Mouse (Mus musculus): Measurements from ENCODE around the gene Rnf167. TPM values are rescaled to one million over a fixed set of nuclear protein-coding genes. Genes with fewer than 3 reads are reported as not detected.
A peak's percentile ranks its signal among the peaks of the same experiment; 100 is the strongest.

Gene Rnf167
- total RNA-seq, 2 experiments from 2014 or later, result 52.5 to 57.9 TPM

DNA sequence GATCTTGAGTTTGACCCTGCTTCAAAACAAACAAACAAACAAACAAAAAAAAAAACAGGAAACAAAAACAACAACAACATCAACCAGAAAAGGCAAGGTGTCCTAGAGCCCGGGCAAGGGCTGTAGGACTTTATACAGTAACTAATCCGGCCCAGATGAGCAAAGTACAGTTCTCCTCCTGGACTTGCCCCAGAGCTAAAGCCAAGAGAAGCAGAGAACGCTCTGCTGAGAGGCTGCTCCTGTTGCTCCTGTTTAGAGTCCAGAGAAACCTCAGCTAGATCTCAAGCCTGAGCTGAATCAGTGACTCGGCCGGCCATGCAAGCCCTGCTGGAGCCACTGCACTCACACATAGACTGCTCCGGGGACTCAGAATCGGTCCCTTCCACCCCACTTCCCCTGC, 16.9 kb upstream of the Rnf167 start:
- DNase-seq, result no peak
- intact Hi-C loops (cut with DNase I), result no loop called here

DNA sequence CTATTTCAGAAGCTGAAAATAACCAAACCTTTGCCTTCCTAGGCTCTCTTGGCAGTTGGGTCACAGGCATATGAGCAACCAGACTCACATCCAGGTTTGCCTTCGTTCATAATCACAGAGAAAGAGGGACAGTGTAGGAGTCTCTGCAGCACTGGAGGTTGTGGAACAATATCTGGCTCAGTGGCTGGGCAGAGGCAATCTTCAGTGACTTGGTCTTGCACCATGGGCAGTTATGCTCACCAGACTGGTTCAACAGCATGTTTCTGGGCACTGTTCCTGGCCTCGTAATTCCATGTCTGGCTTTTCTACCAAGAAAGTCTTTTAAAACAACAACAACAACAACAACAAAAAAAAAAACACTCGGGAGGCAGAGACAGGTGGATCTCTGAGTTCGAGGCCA, 11.4 kb upstream of the Rnf167 start:
- DNase-seq, result no peak
- intact Hi-C loops (cut with DNase I), result no loop called here

DNA sequence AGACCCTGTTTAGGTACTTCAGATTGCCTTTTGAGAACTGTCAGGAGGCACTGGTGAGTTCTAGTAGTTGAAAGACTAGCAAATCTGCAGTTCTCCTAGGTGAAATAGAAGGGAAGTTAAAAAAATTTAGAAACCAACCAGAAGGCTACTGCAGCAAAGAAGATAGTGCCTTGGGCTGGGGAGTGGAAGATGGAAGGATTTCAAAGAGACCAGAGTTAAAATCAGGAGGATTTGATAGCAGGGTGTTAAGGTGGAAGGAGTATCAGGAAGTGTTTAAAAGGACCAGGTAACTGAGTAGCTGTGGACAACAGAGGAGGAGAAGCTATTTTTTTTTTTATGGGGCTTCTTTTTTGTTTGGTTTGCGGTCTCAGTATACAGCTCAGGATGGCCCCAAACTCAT, 9.3 kb upstream of the Rnf167 start:
- DNase-seq, result no peak
- intact Hi-C loops (cut with DNase I), result no loop called here

DNA sequence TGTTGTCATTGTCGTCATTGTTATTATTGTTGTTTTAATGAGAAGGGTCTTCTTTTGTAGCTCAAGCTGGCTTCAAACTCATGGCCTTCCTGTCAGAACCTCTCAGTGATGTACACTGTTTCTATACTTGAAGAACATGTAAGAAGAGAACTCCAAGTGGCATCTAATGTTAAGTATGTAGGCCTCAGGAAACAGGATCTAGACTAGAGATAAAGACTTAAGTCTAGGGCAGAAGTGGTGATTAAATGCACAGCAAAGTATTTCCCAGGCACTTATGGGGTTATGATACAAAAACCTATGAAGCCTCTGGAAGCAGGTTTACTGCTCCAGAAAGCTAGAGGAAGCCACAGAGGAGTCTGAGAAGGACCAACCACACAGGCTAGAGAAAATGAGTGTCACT, 8.7 kb upstream of the Rnf167 start:
- intact Hi-C loops (cut with DNase I), result no loop called here
- DNase-seq, result no peak

DNA sequence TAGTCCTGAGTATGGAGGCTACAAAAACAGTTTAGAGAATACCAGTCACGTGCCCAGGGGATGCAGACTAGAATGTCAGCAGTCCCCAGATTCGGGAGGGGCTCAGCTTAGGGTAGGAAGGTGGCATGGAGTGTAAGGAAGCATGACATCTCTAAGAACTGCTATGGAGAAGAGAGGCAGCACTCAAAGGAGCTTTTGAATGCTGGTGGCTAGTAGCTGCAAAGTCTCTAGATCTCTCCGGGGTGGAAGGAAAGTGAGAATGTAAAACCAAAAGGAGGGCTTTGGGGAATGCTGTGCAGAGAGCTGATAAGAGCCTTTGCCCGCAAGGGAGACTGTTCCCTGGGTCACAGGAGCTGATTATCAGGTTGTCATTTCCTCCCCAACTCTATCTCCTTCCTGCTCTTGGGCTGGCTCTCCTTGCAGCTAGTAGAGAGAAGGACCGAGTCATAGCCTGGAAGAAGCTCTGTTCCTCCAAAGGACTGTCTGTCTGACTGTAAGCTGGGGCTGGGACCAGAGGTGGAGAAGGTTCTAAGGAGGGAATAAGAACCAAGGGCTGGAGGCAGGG, 8.2 kb upstream of the Rnf167 start, which contains the start of gene Gp1ba:
TSS of gene Gp1ba (plus strand) at position 409 of the 565 bp plus-strand sequence.
- no peak for DNase-seq
- intact Hi-C loops (cut with DNase I), result no loop called here

DNA sequence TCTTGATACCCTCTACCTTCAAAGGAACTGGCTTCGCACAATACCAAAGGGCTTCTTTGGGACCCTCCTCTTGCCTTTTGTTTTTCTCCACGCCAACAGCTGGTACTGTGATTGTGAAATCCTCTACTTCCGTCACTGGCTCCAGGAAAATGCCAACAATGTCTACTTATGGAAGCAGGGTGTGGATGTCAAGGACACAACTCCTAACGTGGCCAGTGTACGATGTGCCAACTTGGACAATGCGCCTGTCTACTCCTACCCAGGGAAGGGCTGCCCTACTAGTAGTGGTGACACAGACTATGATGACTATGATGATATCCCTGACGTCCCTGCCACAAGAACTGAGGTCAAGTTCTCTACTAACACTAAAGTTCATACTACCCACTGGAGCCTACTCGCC, 7.1 kb upstream of the Rnf167 start:
- no peak for DNase-seq
- intact Hi-C loops (cut with DNase I), result loop anchor here (10.0 kb wide), 1 partner anchor 405 kb away; the partner anchor contains the start of genes 0610010K14Rik, Gm21988 and Rnasek

DNA sequence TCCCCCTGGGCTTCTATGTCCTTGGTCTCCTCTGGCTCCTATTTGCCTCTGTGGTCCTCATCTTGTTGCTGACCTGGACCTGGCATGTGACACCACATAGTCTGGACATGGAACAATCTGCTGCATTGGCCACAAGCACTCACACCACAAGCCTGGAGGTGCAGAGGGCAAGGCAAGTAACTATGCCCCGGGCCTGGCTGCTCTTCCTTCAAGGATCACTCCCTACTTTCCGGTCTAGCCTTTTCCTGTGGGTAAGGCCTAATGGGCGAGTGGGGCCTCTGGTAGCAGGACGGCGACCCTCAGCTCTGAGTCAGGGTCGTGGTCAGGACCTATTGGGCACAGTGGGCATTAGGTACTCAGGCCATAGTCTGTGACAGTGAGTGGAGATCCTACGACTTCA, 5.8 kb upstream of the Rnf167 start:
- no peak for DNase-seq
- intact Hi-C loops (cut with DNase I), result loop anchor here (10.0 kb wide), 1 partner anchor 406 kb away; the partner anchor contains the start of genes 0610010K14Rik, Gm21988 and Rnasek

DNA sequence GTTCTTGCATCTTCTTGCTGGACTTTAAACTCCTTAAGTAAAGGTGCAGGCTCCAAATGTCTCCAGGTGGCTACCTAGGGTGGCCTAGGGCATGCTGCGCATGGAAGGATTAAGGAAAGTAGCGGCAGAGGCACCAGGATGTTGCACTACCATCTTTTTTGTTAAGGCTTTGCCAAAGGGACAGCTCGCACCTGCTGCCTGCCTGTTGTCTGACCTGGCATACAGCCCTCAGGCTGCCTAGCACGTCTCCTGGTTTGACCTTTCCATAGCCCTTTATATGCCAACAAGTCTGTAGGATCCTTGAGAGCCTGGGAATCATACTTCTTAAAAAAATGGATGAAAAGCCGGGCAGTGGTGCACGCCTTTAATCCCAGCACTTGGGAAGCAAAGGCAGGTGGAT, 4.0 kb upstream of the Rnf167 start:
- DNase-seq, result no peak
- intact Hi-C loops (cut with DNase I), result loop anchor here (10.0 kb wide), 1 partner anchor 408 kb away; the partner anchor contains the start of genes 0610010K14Rik, Gm21988 and Rnasek

DNA sequence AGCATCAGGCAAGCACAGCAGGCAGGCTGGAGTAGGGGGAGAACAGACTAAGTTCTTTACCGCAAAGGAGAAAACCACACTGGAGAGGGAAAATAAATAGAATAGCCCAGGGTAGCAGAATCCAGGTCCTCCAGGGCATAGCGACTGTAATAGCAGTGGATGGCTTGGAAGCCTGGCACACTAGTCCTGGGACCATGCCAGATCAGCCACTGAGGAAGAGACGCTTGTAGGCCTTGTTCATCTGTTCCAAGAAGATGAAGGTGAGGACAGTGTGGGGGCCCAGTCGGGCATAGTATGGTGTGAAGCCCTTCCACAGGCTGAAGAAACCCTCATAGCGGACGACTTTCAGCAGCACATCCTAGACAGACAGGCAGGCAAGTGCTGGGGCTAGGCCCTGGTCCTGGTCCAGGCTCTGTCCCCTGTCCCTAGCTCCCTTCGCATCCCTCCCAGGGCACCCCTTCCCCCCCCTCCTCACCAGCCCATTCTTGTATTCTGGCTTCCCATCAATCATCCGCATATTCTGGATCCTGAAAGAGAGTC, 2.4 kb upstream of the Rnf167 start:
- intact Hi-C loops (cut with DNase I), result loop anchor here (10.0 kb wide), 1 partner anchor 410 kb away; the partner anchor contains the start of genes 0610010K14Rik, Gm21988 and Rnasek
- DNase-seq, result no peak

DNA sequence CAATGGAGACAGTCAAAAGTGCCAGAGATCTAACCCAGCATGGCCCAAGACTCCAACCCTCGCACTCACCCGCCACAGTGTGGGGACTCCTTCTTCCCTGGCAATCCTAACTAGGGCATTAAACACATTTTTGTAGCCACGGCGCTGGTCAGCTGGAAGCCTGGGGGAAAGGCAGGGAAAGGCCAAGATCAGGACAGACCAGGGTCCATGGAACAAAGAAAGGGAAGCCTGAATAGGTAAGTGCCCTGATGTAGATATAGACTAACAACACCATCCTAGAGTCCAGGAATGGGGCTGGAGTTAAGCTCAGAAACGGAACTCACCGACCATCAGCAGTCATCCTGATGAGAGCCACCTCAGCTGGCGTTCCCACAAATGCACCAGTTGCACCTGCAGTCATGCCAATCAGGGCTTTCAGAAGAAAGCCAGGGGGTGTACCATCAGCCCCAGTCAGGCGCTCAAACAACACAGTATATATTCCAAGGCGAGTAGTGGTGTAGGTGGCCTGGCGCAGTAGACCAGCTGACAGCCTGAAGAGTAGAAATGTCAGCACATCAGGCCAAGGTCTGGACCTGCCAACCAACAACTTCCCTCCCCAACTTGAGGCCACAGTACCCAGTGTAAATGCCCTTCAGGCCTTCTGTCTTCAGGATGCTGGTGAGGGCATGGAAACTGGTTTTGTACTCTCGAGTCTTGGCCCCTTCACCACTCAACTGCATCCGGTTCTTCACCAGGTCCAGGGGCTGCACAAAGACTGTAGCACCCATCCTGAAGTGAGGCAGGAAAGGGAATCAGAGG, 1.4 kb upstream of the Rnf167 start:
- intact Hi-C loops (cut with DNase I), result loop anchor here (10.0 kb wide), 1 partner anchor 411 kb away; the partner anchor contains the start of genes 0610010K14Rik, Gm21988 and Rnasek
- DNase-seq, result no peak

DNA sequence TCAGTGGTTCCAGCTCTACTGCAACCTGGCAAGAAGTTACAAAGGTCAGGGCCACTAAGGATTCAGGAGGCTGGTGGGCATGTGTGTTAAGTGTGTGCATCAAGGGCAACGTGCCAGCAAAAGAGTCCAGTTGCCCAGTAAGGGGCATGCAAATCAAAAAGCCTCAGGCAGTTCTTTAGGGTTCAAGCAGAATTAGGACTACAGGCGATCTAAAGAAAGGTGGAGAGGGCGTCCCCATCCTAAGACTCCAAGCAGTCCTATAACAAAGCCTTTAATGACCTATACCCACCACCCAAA, 828 bp upstream of the Rnf167 start:
- no peak for DNase-seq
- intact Hi-C loops (cut with DNase I), result loop anchor here (10.0 kb wide), 1 partner anchor 411 kb away; the partner anchor contains the start of genes 0610010K14Rik, Gm21988 and Rnasek

DNA sequence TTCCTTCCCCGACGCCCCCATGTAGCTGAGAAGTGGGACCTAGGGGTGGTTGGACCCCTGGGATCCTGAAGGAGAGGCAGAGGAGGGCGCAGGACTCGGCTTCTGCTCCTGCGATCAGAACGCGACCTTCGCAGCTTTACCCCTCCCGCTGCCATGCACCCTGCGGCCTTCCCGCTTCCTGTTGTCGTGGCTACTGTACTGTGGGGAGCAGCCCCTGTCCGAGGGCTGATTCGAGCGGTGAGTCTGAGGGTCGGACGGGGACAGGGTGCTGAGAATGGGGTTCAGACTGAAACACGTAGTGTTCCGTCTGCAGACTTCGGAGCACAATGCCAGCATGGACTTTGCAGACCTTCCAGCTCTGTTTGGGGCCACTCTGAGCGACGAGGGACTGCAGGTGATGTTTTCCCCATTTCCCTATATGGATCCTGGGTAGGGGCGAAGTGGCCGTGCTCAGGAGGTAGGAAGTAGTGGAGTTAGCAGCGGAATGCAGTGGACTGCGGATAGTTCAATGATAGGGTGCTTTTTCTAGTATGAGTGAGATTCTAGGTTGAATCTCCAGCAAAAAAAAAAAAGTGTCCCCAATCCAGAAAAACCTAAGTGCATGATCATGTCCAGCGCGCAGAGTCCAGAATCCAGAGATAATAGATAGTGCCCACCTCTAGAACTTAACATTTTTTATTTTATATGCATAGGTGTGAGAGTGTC, 833 bp downstream of the Rnf167 start:
- DNase-seq, result peak in 1 of 2 experiments; percentile 40
- intact Hi-C loops (cut with DNase I), result loop anchor here (10.0 kb wide), 1 partner anchor 413 kb away; the partner anchor contains the start of genes 0610010K14Rik, Gm21988 and Rnasek

DNA sequence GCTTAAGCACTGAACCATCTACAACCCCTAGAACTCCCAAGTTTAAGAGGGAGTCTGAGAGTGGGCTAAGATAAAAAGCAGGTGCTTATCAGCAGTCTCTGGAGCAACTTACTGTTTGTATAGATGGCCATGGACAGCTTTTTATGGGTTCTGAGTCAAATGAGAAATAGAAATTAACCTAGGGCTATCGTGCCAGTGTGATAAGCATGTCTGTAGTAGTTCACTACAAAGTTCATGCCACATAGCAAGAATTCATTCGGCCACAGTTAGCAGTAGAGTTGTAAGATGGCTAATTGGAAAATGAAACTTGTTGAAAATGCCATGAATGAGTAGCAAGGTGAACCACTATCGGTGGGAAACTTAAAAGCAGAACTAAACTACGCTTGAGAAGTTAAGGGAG, 1.5 kb downstream of the Rnf167 start:
- no peak for DNase-seq
- intact Hi-C loops (cut with DNase I), result loop anchor here (10.0 kb wide), 1 partner anchor 414 kb away; the partner anchor contains the start of genes 0610010K14Rik, Gm21988 and Rnasek

DNA sequence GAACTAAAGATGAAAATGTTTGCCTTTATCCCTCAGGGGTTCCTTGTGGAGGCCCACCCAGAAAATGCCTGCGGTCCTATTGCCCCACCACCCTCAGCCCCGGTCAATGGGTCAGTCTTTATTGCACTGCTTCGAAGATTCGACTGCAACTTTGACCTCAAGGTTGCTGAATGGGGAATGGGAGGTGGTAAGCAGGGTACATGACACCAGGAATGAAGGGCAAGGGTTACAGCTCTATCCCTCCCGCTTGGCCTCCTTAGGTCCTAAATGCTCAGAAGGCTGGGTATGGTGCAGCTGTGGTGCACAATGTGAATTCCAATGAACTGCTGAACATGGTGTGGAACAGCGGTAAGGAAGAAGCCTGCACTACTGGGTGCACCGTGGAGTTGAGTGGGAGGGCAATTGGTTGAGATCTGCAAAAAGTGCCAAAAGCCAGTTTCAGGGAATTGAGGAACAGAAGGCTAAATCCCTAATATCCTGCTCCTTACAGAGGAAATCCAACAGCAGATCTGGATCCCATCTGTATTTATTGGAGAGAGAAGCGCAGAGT, 2.2 kb downstream of the Rnf167 start:
- intact Hi-C loops (cut with DNase I), result loop anchor here (10.0 kb wide), 1 partner anchor 414 kb away; the partner anchor contains the start of genes 0610010K14Rik, Gm21988 and Rnasek
- no peak for DNase-seq

DNA sequence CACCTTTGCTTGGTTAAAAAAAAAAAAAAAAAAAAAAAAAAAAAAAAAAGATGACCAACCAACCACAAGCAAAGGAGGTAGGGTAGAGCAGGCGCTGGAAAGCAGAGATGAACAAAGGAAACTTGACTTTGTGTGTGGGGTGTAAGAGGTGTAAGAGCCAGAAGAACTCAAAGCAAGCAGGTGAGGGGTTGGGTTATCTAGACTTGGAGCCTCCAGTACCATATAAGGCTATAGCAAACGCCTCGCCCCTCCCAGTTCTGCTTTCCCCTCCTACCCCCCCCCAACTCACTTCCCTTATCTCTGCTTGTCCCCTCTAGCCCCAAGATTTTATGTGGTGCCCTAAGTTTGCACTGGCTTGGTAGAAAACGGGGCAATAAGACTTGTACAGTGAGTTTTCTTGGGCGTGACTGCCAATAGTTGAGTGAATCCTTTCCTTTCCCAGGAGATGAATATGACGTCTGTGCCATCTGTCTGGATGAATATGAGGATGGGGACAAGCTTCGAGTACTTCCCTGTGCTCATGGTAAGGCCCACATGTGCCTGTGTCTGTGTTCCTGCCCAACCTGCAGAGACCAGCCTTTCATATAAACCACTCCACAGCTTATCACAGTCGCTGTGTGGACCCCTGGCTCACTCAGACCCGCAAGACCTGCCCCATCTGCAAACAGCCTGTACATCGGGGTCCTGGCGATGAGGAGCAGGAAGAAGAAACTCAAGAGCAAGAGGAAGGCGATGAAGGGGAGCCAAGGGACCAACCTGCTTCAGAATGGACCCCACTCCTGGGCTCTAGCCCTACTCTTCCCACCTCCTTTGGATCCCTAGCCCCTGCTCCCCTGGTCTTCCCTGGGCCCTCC, 3.5 kb downstream of the Rnf167 start:
- DNase-seq, result no peak
- intact Hi-C loops (cut with DNase I), result loop anchor here (10.0 kb wide), 1 partner anchor 656 kb away; the partner anchor contains the start of genes Gabarap and Phf23

DNA sequence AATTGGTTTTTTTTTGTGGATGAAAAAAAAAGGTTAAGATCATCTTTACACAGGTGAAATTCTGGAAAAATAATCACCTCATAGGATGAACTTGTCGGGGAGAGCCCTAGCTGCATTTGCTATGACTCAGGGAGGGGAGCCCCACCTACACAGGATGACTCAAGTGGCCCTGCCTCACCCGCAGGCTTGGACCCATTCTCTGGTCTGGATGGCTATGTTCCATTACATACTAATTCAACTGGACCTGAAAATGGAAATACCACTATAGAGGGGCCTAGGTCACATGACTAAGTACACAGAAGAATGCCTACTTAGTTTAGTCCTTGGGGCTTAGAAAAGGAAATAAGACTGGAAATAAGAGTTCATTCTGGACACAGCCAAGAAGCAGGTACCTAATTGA, 4.4 kb downstream of the Rnf167 start:
- no peak for DNase-seq
- intact Hi-C loops (cut with DNase I), result loop anchor here (10.0 kb wide), 1 partner anchor 657 kb away; the partner anchor contains the start of genes Gabarap and Phf23

DNA sequence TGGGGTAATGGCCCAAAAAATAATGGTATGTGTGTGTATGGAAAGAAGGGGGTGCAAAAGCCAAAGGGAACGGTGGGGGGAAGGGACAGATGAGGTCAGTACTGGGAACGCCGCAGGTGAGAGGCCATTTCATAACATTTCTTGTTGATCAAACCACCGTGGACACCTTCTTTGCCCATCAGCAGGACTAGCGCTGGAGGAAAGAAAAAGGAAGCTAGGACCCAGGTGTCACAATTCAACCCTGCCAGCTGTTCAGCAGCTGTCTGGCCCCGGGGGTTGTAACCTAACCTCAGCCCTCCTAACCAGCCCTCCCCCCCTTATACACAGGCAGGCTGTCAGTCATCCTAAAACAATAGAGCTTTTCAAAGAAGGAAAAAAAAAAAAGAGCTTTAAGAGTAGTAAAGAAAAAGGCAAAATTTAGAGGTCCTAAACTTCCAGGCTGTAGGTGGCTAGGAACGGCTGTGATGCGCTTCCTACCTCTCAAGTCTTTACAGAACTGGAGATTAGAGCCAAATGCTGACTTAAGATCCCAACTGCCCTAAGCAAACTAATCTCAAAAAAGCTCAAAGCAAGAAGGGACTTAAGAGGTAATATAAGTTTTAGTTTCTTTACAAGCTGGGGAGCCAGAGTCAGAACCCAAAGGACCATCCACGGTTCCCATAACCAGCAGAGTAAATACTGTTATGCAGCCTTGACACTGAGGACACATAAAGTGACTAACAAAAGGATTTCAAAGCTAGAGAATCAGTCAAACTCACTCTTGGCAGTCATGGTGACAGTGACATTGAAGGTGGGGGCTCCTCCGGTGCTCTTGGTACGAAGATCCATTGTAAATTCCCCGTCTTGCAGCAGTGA, 5.2 kb downstream of the Rnf167 start:
- no peak for DNase-seq
- intact Hi-C loops (cut with DNase I), result loop anchor here (10.0 kb wide), 1 partner anchor 657 kb away; the partner anchor contains the start of genes Gabarap and Phf23

DNA sequence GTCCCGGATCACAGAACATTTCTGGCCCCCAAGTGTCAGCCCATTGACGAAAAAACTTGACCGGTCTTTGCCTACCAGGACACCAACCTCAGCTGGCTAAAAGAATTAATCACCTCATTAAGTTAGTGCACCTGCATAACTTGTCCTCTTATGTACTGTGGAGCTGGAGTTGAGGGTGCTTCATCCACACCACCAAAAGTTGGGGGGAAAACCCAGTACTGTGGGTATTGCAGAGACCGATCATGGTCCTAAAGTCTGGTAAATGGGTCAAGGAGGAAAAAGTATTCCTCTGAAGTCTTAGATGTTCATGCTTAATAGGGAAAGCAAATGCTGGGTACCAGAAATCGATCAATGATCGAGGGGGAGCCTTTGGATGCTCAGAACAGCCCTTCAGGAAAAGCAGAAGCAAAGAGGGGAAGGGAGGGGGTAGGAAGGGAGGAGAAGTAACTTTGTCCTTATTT, 5.9 kb downstream of the Rnf167 start:
- intact Hi-C loops (cut with DNase I), result loop anchor here (10.0 kb wide), 1 partner anchor 658 kb away; the partner anchor contains the start of genes Gabarap and Phf23
- no peak for DNase-seq

All from heart, postnatal 36 days (tissue).